In the genomic region with DNA sequence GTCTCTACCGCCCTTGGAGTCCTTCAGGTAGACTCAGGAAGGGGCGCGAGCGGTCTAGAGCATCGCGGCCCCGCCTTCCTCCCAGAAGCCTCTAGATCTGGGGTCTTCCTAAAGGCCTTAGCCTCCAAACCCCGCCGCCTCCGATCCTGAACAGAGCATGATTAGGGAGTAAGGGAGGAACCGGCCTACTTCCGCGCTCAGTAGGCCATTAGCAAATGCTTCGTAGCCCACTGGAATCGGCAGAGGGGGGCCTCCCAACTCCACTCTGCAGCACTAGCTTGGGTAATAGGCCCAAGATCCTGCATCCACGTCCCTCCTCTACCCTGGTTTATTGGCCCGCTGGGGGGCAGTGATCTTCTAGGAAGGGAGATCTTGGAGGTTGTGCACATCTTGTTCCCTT, we compare ENCODE assay signal across 8 mouse cellular contexts. TPM values are rescaled to one million over a fixed set of nuclear protein-coding genes. Genes with fewer than 3 reads are reported as not detected.
A peak's percentile ranks its signal among the peaks of the same experiment; 100 is the strongest.
DNase-seq lines count a peak whose midpoint lies in the region; ATAC-seq and TF ChIP-seq lines count a peak whose summit lies in the region.

A gene (minus strand): TSS at position 385 of the 400 bp plus-strand sequence.

- WGBS in kidney, embryonic 15.5 days: 11% methylated on average over 17 of the region's 17 CpGs
- 35% methylated on average over 17 of the region's 17 CpGs for WGBS in forebrain, postnatal 0 days
- 4% methylated on average over 17 of the region's 17 CpGs for WGBS in liver, embryonic 16.5 days (ENCODE audit: insufficient replicate concordance)

- peaks cover 57% of the 10 kb centered on the region for H3K4me1 ChIP-seq in kidney, embryonic 15.5 days
- H3K4me1 ChIP-seq in forebrain, postnatal 0 days (ENCODE audit: insufficient read depth): peaks cover 6% of the 10 kb centered on the region; the same call in 1 of the 2 replicates
- H3K4me1 ChIP-seq in liver, embryonic 16.5 days (ENCODE audit: control insufficient read depth, low read depth, low read length): peaks cover 17% of the 10 kb centered on the region

- H3K9me3 ChIP-seq in kidney, embryonic 15.5 days (replicated peaks): no peaks in the 10 kb centered on the region
- no peaks in the 10 kb centered on the region for H3K9me3 ChIP-seq in forebrain, postnatal 0 days (ENCODE audit: low read length)
- H3K9me3 ChIP-seq in liver, embryonic 16.5 days (replicated peaks; ENCODE audit: control insufficient read depth, low read length): no peaks in the 10 kb centered on the region

- no peak for ATAC-seq in kidney, embryonic 15.5 days (replicated peaks; ENCODE audit: low FRiP score)
- ATAC-seq in forebrain, postnatal 0 days: no peak
- ATAC-seq in liver, embryonic 16.5 days (ENCODE audit: low read depth): no peak
- no peak for ATAC-seq in erythroid progenitor cell, adult 5-6 weeks (replicated peaks; ENCODE audit: low FRiP score, poor library complexity, severe bottlenecking)

- H3K4me2 ChIP-seq in kidney, embryonic 15.5 days: peak within 1 kb of the TSS; percentile 94
- H3K4me2 ChIP-seq in forebrain, postnatal 0 days (ENCODE audit: low read depth): peak within 1 kb of the TSS; percentile 67
- H3K4me2 ChIP-seq in liver, embryonic 16.5 days (ENCODE audit: low read depth, low read length): peak within 1 kb of the TSS; percentile 55; the same call in 1 of the 2 replicates

- H3K4me3 ChIP-seq in kidney, embryonic 15.5 days (replicated peaks): peak within 1 kb of the TSS; percentile 52
- peak within 1 kb of the TSS; percentile 32 for H3K4me3 ChIP-seq in forebrain, postnatal 0 days (ENCODE audit: low read depth, low read length)
- H3K4me3 ChIP-seq in liver, embryonic 16.5 days (ENCODE audit: low read depth, low read length): peak within 1 kb of the TSS; percentile 45

- no peak for TF ChIP-seq POLR2A in brain, embryonic 14.5 days (IDR thresholded peaks at IDR 0.05; ENCODE audit: borderline replicate concordance, extremely low read depth, insufficient read depth, insufficient read length, poor library complexity, severe bottlenecking)

- H3K9ac ChIP-seq in kidney, embryonic 15.5 days: 0 out of 2 replicates have a peak within 1 kb of the TSS, but pooled peaks have one; percentile 18
- H3K9ac ChIP-seq in forebrain, postnatal 0 days: no peak within 1 kb of the TSS
- no peak within 1 kb of the TSS for H3K9ac ChIP-seq in liver, embryonic 16.5 days (ENCODE audit: low read depth, low read length)

- no peak for TF ChIP-seq CTCF in brain, embryonic 14.5 days (IDR thresholded peaks at IDR 0.05; ENCODE audit: borderline replicate concordance, extremely low read depth, insufficient read depth, insufficient read length)
- 0 out of 2 replicates have a peak, but pooled peaks have one; percentile 7 for TF ChIP-seq CTCF in forebrain, postnatal 0 days (IDR thresholded peaks at IDR 0.05; ENCODE audit: low read depth)

- peaks cover 99% of the 10 kb centered on the region for H3K27me3 ChIP-seq in kidney, embryonic 15.5 days
- H3K27me3 ChIP-seq in forebrain, postnatal 0 days (ENCODE audit: insufficient read depth, low read length): peaks cover 22% of the 10 kb centered on the region
- H3K27me3 ChIP-seq in liver, embryonic 16.5 days (ENCODE audit: control insufficient read depth, insufficient read depth, low read depth, low read length): peaks cover 88% of the 10 kb centered on the region

- H3K27ac ChIP-seq in kidney, embryonic 15.5 days: no peak within 1 kb of the TSS
- H3K27ac ChIP-seq in forebrain, postnatal 0 days (ENCODE audit: low read depth, low read length): no peak within 1 kb of the TSS
- no peak within 1 kb of the TSS for H3K27ac ChIP-seq in liver, embryonic 16.5 days (ENCODE audit: low read length)

- DNase-seq in kidney, postnatal 25 days: no peak
- no peak for DNase-seq in brain, embryonic 14.5 days (ENCODE audit: low read depth)
- DNase-seq in forebrain, postnatal 0 days: no peak
- DNase-seq in embryo, embryonic 9.5 days (ENCODE audit: extremely low spot score): no peak
- no peak for DNase-seq in adrenal gland, adult 2 months

- H3K36me3 ChIP-seq in kidney, embryonic 15.5 days: peaks cover 17% of the 10 kb centered on the region; the same call in 1 of the 2 replicates
- H3K36me3 ChIP-seq in forebrain, postnatal 0 days (ENCODE audit: insufficient read depth): peaks cover 44% of the 10 kb centered on the region
- H3K36me3 ChIP-seq in liver, embryonic 16.5 days (ENCODE audit: control insufficient read depth, insufficient read depth): no peaks in the 10 kb centered on the region

RNA-seq across cellular contexts. Expression of the gene that starts here (rescaled TPM):
- 0.93 and 1.6 TPM in 2 replicates for polyA plus RNA-seq in kidney, embryonic 15.5 days (2015; fragmentation: Nextera tagmentation; extraction: Ambion mirVana)
- polyA plus RNA-seq in brain, embryonic 14.5 days (2012; rRNA removed): 19.9 and 22.5 TPM in 2 replicates
- 34.1 and 34.2 TPM in 2 replicates for total RNA-seq in forebrain, postnatal 0 days (2014; rRNA removed)
- polyA plus RNA-seq in forebrain, postnatal 0 days (2015; fragmentation: Nextera tagmentation; extraction: Ambion mirVana): 9.4 and 11.4 TPM in 2 replicates
- 13.9 and 18.2 TPM in 2 replicates for polyA plus RNA-seq in liver, embryonic 16.5 days (2015; fragmentation: Nextera tagmentation; extraction: Ambion mirVana)
- 1.7 TPM in 1 of 2 replicates, not detected in the other for total RNA-seq in erythroid progenitor cell, adult 5-6 weeks (2015; ENCODE audit: low replicate concordance)
- 0.51 TPM in 1 of 2 replicates, not detected in the other for total RNA-seq in erythroid progenitor cell, adult 5-6 weeks (2017; ENCODE audit: low replicate concordance)
- not detected for total RNA-seq in adrenal gland, adult 2 months (2021)
- 2.1 and 4.0 TPM in 2 replicates for polyA plus RNA-seq in adrenal gland, adult 2 months (2012; rRNA removed)

Comparison
In these comparisons a context has a peak if more than half of its experiments do, and no peak if none do; other contexts are left out.
1. RNA of the gene that starts here (total RNA-seq): 34.1 to 34.2 TPM in forebrain, postnatal 0 days; 0.51 to 1.7 TPM in erythroid progenitor cell, adult 5-6 weeks and not detected in adrenal gland, adult 2 months; every median in the first group is over 10 times any median in the second.
2. Peak in every context shown above with its lines, with median percentiles within 50 percentile points of each other: H3K4me2 ChIP-seq and H3K4me3 ChIP-seq.